Mouse (Mus musculus): ENCODE data around the gene Gm10553.
"Not testable (repeated sequence)": the region's sequence is repeated elsewhere in the genome, so short reads cannot be mapped to it uniquely, and the experiment has no call there.

Gm10553 gene

GRCm38 (mm10) chr1:85099864-85100263 is at the start of gene Gm10553:
Gene Gm10553, plus strand, starts transcription at chr1:85100164.
- not testable (repeated sequence) for DNase-seq (ENCODE audit: low spot score)

- DNase-seq (ENCODE audit: low spot score) = not testable (repeated sequence)
These were observed 28.3 kb upstream of the Gm10553 start for GRCm38 (mm10) chr1:85071690-85072089.

- DNase-seq (ENCODE audit: low spot score) = not testable (repeated sequence)
These were observed 26.9 kb upstream of the Gm10553 start for GRCm38 (mm10) chr1:85073099-85073498.

GRCm38 (mm10) chr1:85084803-85085202 is 15.2 kb upstream of the Gm10553 start:
- not testable (repeated sequence) for DNase-seq (ENCODE audit: low spot score)

- DNase-seq (ENCODE audit: low spot score) = not testable (repeated sequence)
These were observed 13.8 kb upstream of the Gm10553 start for GRCm38 (mm10) chr1:85086211-85086610.

- DNase-seq (ENCODE audit: low spot score) = not testable (repeated sequence)
These were observed 7.8 kb upstream of the Gm10553 start for GRCm38 (mm10) chr1:85092169-85092568.

- DNase-seq (ENCODE audit: low spot score) = not testable (repeated sequence)
These were observed 6.9 kb upstream of the Gm10553 start for GRCm38 (mm10) chr1:85093011-85093572.

GRCm38 (mm10) chr1:85099081-85099480 is 883 bp upstream of the Gm10553 start:
- DNase-seq (ENCODE audit: low spot score) = not testable (repeated sequence)

- not testable (repeated sequence) for DNase-seq (ENCODE audit: low spot score)
These were observed 1.8 kb downstream of the Gm10553 start for GRCm38 (mm10) chr1:85101754-85102153.

- DNase-seq (ENCODE audit: low spot score) = not testable (repeated sequence)
These were observed 5.4 kb downstream of the Gm10553 start for GRCm38 (mm10) chr1:85105336-85105735.

- not testable (repeated sequence) for DNase-seq (ENCODE audit: low spot score)
These were observed 6.0 kb downstream of the Gm10553 start for GRCm38 (mm10) chr1:85106013-85106412.

- not testable (repeated sequence) for DNase-seq (ENCODE audit: low spot score)
These were observed 9.8 kb downstream of the Gm10553 start, which contains the start of gene A530032D15Rik for GRCm38 (mm10) chr1:85109753-85110152. Gene A530032D15Rik, minus strand, starts transcription at chr1:85109853.

- not testable (repeated sequence) for DNase-seq (ENCODE audit: low spot score)
These were observed 10.9 kb downstream of the Gm10553 start for GRCm38 (mm10) chr1:85110876-85111275.

- peak; percentile 23 for DNase-seq (ENCODE audit: low spot score)
These were observed 11.6 kb downstream of the Gm10553 start for GRCm38 (mm10) chr1:85111572-85111971.

- not testable (repeated sequence) for DNase-seq (ENCODE audit: low spot score)
These were observed 12.3 kb downstream of the Gm10553 start for GRCm38 (mm10) chr1:85112266-85112665.

GRCm38 (mm10) chr1:85112889-85113288 is 12.9 kb downstream of the Gm10553 start:
- DNase-seq (ENCODE audit: low spot score) = not testable (repeated sequence)

GRCm38 (mm10) chr1:85114078-85114477 is 14.1 kb downstream of the Gm10553 start:
- DNase-seq (ENCODE audit: low spot score) = not testable (repeated sequence)

- DNase-seq (ENCODE audit: low spot score) = not testable (repeated sequence)
These were observed 14.9 kb downstream of the Gm10553 start for GRCm38 (mm10) chr1:85114666-85115402.

GRCm38 (mm10) chr1:85117537-85117936 is 17.6 kb downstream of the Gm10553 start:
- DNase-seq (ENCODE audit: low spot score) = not testable (repeated sequence)

GRCm38 (mm10) chr1:85118341-85118740 is 18.4 kb downstream of the Gm10553 start:
- DNase-seq (ENCODE audit: low spot score) = not testable (repeated sequence)

- not testable (repeated sequence) for DNase-seq (ENCODE audit: low spot score)
These were observed 21.9 kb downstream of the Gm10553 start for GRCm38 (mm10) chr1:85121841-85122240.

- not testable (repeated sequence) for DNase-seq (ENCODE audit: low spot score)
These were observed 33.7 kb downstream of the Gm10553 start for GRCm38 (mm10) chr1:85133671-85134070.

Measured in ovary, postnatal 36 days (tissue).